Mouse (Mus musculus) limb, embryonic 11.5 days (tissue): ENCODE measurements around the gene Htr3b. TPM values are rescaled to one million over a fixed set of nuclear protein-coding genes. Genes with fewer than 3 reads are reported as not detected.

Source experiments
- ATAC-seq: fragments of 200-750 bp; cut with Nextera tagmentation; 2 replicates; pipeline ENCODE4 v1.8.0; 2017; ENCODE audit warnings: low read depth; ENCODE audit not compliant: insufficient number of reproducible peaks, low FRiP score, low TSS enrichment
- DNase-seq: peaks from one replicate; pipeline ENCODE4 v3.0.0-alpha.2; 2015; ENCODE audit warnings: low spot score
- H3K27ac ChIP-seq: fragments of 300-500 bp; sonication (generic); replicated peaks from 2 replicates; pipeline ENCODE4 v1.5.1; 2014; ENCODE audit warnings: low read depth, mild to moderate bottlenecking, low read length
- H3K27me3 ChIP-seq: fragments of 300-500 bp; sonication (generic); 2 replicates; pipeline ENCODE4 v1.6.1; 2014; ENCODE audit warnings: mild to moderate bottlenecking, low read length, mixed read lengths; ENCODE audit not compliant: control insufficient read depth, insufficient read depth
- H3K36me3 ChIP-seq: fragments of 300-500 bp; sonication (generic); 2 replicates; pipeline ENCODE4 v1.6.1; 2014; ENCODE audit warnings: mild to moderate bottlenecking, low read length, moderate library complexity, mixed read lengths; ENCODE audit not compliant: control insufficient read depth, insufficient read depth
- H3K4me1 ChIP-seq: fragments of 300-500 bp; sonication (generic); 2 replicates; pipeline ENCODE4 v1.6.1; 2014; ENCODE audit warnings: low read length, mixed read lengths; ENCODE audit not compliant: control insufficient read depth, insufficient read depth
- H3K4me2 ChIP-seq: fragments of 300-500 bp; sonication (generic); 2 replicates; pipeline ENCODE4 v1.6.1; 2014; ENCODE audit warnings: low read depth, mild to moderate bottlenecking, moderate library complexity; ENCODE audit not compliant: severe bottlenecking
- H3K4me3 ChIP-seq: fragments of 300-500 bp; sonication (generic); 2 replicates; pipeline ENCODE4 v1.5.1; 2014; ENCODE audit warnings: low read depth, low read length
- H3K9ac ChIP-seq: fragments of 300-500 bp; sonication (generic); 2 replicates; pipeline ENCODE4 v1.6.1; 2014; ENCODE audit warnings: mild to moderate bottlenecking, low read length
- H3K9me3 ChIP-seq: fragments of 300-500 bp; sonication (generic); 2 replicates; pipeline ENCODE4 v1.6.1; 2016; ENCODE audit warnings: low read length; ENCODE audit not compliant: control insufficient read depth
- WGBS: fragments of 180-500 bp; shearing (Covaris S2); extraction: QIAGEN DNeasy Blood & Tissue Kit; methylation state at CpG from one replicate; pipeline ENCODE4 v1.1.7; 2014; 5-methylcytosine and 5-hydroxymethylcytosine counted together
- polyA plus RNA-seq: library from polyadenylated mRNA; unstranded; fragments of >200 nt; fragmentation: Nextera tagmentation; extraction: Ambion mirVana; gene quantifications from 2 replicates; pipeline ENCODE4 v1.2.1, GENCODE M21; 2014

Htr3b gene
- 0.07 TPM in 1 of 2 replicates, not detected in the other for polyA plus RNA-seq

GRCm38 (mm10) chr9:48964587-48965040 is at the start of gene Htr3b:
TSS of gene Htr3b (minus strand) at chr9:48964990.
- Histone ChIP-seq H3K36me3 (no peaks in the 10 kb centered on the region), H3K4me3 (no peak within 1 kb of the TSS), H3K27me3 (no peaks in the 10 kb centered on the region), H3K27ac (no peak within 1 kb of the TSS), H3K4me2 (no peak within 1 kb of the TSS), H3K9me3 (no peaks in the 10 kb centered on the region), H3K9ac (no peak within 1 kb of the TSS), H3K4me1 (no peaks in the 10 kb centered on the region)
- ATAC-seq (no peak), DNase-seq (no peak)
- 61% methylated on average over 7 of the region's 7 CpGs for WGBS

GRCm38 (mm10) chr9:48999256-48999655 is 34.5 kb upstream of the Htr3b start:
- no peak for DNase-seq
- ATAC-seq: no peak
- Histone ChIP-seq H3K4me2 (no peak overlapping the region), H3K9ac (no peak overlapping the region), H3K27me3 (no peaks in the 10 kb centered on the region), H3K4me3 (no peak overlapping the region), H3K36me3 (no peaks in the 10 kb centered on the region; the same call in 1 of the 2 replicates), H3K9me3 (no peaks in the 10 kb centered on the region), H3K27ac (no peak overlapping the region), H3K4me1 (no peaks in the 10 kb centered on the region)
- WGBS: 81% methylated on average over 6 of the region's 6 CpGs

- Histone ChIP-seq H3K27ac (no peak overlapping the region), H3K4me2 (no peak overlapping the region), H3K27me3 (no peaks in the 10 kb centered on the region), H3K4me3 (no peak overlapping the region), H3K9me3 (no peaks in the 10 kb centered on the region), H3K4me1 (no peaks in the 10 kb centered on the region), H3K36me3 (no peaks in the 10 kb centered on the region), H3K9ac (no peak overlapping the region)
- WGBS: 93% methylated on average over 1 of the region's 1 CpGs
- no peak for DNase-seq
- ATAC-seq: no peak
Measured at GRCm38 (mm10) chr9:48995735-48996134, 30.9 kb upstream of the Htr3b start.

- H3K4me2 ChIP-seq: no peak overlapping the region
- no peak for ATAC-seq
- no peaks in the 10 kb centered on the region for H3K27me3 ChIP-seq
- DNase-seq: no peak
- no peaks in the 10 kb centered on the region for H3K4me1 ChIP-seq
- WGBS: 93% methylated on average over 7 of the region's 7 CpGs
- H3K36me3 ChIP-seq: no peaks in the 10 kb centered on the region
- no peak overlapping the region for H3K4me3 ChIP-seq
- H3K9me3 ChIP-seq: no peaks in the 10 kb centered on the region
- no peak overlapping the region for H3K27ac ChIP-seq
- no peak overlapping the region for H3K9ac ChIP-seq
Measured at GRCm38 (mm10) chr9:48994779-48995178, 30.0 kb upstream of the Htr3b start.

GRCm38 (mm10) chr9:48991671-48992070 is 26.9 kb upstream of the Htr3b start:
- Histone ChIP-seq H3K9me3 (no peaks in the 10 kb centered on the region), H3K4me3 (no peak overlapping the region), H3K36me3 (no peaks in the 10 kb centered on the region), H3K27me3 (no peaks in the 10 kb centered on the region), H3K27ac (no peak overlapping the region), H3K4me1 (peaks cover 5% of the 10 kb centered on the region; the same call in 1 of the 2 replicates), H3K9ac (no peak overlapping the region), H3K4me2 (no peak overlapping the region)
- 75% methylated on average over 5 of the region's 5 CpGs for WGBS
- DNase-seq: no peak
- ATAC-seq: no peak

- Histone ChIP-seq H3K36me3 (no peaks in the 10 kb centered on the region), H3K9me3 (no peaks in the 10 kb centered on the region), H3K4me3 (no peak overlapping the region), H3K4me1 (peaks cover 8% of the 10 kb centered on the region; the same call in 1 of the 2 replicates), H3K9ac (no peak overlapping the region), H3K27ac (no peak overlapping the region), H3K27me3 (no peaks in the 10 kb centered on the region), H3K4me2 (peak overlapping the region; percentile 5; the same call in 1 of the 2 replicates)
- 24% methylated on average over 12 of the region's 12 CpGs for WGBS
- ATAC-seq (no peak), DNase-seq (peak; percentile 58)
Measured at GRCm38 (mm10) chr9:48987201-48988101, 22.7 kb upstream of the Htr3b start.

GRCm38 (mm10) chr9:48986616-48987141 is 21.9 kb upstream of the Htr3b start:
- H3K4me3 ChIP-seq: no peak overlapping the region
- no peak overlapping the region for H3K27ac ChIP-seq
- no peak overlapping the region for H3K9ac ChIP-seq

DNA sequence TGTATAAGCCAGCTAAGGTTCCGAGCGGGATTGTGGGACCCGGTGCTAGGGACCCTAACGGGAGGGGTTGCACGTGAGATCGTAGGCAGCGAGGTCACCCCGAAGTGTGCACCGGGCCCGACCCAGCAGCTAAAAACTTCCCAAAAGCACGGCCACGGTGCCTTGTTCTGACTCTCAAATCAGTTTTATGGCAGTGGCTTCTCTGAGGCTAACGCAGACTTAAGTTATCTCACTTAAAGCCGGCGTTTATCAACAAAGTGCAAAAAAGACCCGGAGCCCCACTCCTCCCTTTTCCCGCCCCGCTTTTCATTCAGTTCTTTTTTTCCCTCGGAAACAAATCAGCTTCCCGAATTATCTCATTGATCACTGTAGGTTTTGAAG is 20.9 kb upstream of the Htr3b start:
- peak overlapping the region; percentile 74 for H3K4me2 ChIP-seq
- H3K9ac ChIP-seq: peak overlapping the region; percentile 66
- no peak for ATAC-seq
- H3K9me3 ChIP-seq: no peaks in the 10 kb centered on the region
- H3K36me3 ChIP-seq: no peaks in the 10 kb centered on the region
- peak overlapping the region; percentile 54 for H3K4me3 ChIP-seq
- H3K4me1 ChIP-seq: peaks cover 8% of the 10 kb centered on the region; the same call in 1 of the 2 replicates
- under 1% methylated on average over 20 of the region's 20 CpGs for WGBS
- no peaks in the 10 kb centered on the region for H3K27me3 ChIP-seq
- no peak for DNase-seq
- H3K27ac ChIP-seq: no peak overlapping the region

More at GRCm38 (mm10) chr9:48986616-48987141, 21.9 kb upstream of the Htr3b start:
- no peaks in the 10 kb centered on the region for H3K9me3 ChIP-seq
- no peaks in the 10 kb centered on the region for H3K27me3 ChIP-seq
- no peaks in the 10 kb centered on the region for H3K36me3 ChIP-seq
- H3K4me1 ChIP-seq: peaks cover 8% of the 10 kb centered on the region; the same call in 1 of the 2 replicates
- ATAC-seq: no peak
- WGBS: 16% methylated on average over 7 of the region's 7 CpGs
- H3K4me2 ChIP-seq: peak overlapping the region; percentile 5; the same call in 1 of the 2 replicates
- peak; percentile 32 for DNase-seq
